Mouse (Mus musculus) adrenal gland, adult 10 weeks (tissue): ENCODE results near the gene Snapc4. TPM values are rescaled to one million over a fixed set of nuclear protein-coding genes. Genes with fewer than 3 reads are reported as not detected.

Source experiments
- polyA plus RNA-seq: library from polyadenylated mRNA; stranded (reverse); fragments of 350-450 nt; fragmentation: Illumina TruSeq; extraction: RNeasy Lipid Tissue Mini Kit (QIAGEN cat#74804); gene quantifications from one replicate; pipeline ENCODE4 v1.2.3, GENCODE M21; 2014; ENCODE audit warnings: low read depth, low replicate concordance

Gene Snapc4
- polyA plus RNA-seq, result 13.1 TPM

DNA sequence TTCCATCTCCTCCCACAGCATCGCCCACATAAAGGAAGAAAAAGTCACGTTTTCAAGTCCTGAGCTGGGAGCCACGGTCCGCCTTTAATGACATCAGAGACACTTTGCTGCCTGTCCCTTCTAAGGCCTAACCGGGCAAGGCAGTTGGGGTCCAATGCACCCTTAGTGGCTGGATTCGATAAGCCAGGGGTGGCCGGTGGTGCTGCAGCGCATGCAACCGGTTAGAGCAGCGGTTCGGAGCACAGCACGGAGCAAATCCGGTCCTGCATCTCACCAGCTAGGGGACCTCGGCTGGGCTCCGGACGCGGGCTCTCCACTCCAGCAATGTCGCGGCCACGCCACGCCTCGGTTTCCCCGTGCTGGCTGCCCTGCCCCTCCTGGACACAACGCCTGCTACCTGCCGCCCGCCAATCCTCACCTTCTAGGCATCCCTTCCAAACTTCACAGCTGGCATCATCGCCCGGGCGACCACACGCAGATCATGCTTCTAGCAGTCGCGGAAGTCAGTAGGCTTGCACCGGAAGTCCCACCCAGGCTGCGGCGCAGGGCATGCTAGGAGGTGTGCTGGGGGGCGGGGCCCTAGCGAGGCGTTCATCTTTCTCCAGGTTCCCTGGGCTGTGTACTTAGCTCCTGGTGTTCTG lies at the start of gene Snapc4:
Gene Snapc4, minus strand, starts transcription at position 523 of the 641 bp plus-strand sequence.

DNA sequence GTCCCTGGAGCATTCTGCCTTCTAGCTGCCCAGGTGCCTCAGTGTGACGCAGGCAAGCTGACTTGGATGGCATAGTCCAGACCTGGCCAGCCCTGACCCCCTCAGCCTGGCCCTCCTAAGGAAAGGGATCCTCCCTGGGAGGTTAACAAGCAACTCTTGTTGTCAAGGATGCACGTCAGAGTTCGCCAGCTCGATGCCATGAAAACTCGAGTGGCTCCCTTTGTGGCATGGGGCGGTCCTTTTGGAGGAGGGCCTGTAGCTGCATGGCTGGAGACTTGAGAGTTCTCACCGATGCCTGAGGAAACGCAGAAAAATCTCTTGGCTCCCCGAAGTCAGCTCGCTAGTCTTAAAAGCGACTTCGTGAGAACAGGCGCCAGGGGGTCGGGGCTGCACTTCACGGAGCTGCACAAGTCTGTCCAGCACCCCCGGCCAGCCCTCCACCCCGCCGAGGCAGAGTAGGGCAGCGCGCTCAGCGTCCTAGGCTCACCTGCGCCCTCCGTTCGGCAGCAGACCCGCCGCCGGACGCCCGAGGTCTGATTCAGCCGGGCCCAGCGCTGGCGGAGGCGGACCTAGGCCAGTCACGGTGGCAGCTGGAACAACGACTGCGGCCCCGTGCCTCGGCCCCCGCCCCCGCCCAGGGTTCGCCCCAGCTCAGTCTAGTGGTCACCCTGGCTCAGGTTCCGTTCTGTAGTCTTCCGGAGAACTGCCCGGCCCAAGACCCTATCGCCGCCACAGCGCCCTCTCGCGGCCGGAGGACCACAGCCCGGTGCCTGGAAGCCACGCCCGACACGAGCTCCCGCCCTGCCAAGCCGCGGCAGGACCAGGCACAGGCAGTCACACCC lies 28.3 kb upstream of the Snapc4 start, which contains the start of gene Inpp5e:
Gene Inpp5e, minus strand, starts transcription at position 689 of the 842 bp plus-strand sequence.

DNA sequence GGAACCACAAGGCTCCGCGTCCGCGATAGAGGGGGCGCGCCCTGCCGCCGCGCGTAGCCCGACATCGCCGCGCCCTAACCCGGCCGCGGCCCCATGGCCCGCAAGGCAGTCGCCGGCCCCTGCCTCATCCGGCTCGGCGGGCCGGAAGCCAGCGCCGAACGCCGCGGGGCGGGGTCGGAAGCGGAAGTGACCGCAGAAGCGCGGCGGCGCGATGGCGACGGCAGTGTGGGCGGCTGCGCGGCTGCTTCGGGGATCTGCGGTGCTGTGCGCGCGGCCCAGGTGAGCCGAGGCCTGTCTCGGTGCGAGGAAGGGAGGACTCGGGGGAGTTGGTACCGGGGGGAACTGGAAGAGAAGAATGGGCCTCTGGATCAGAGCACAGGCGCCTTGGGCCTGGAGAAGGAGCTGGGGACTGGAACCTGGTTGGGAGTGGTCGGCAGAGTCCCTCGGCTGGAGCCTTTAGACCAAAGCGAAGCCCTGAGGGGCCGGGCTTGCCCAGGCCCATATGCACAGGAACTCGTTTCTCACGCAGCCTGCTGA lies 8.8 kb upstream of the Snapc4 start, which contains the start of the genes Entr1 and Pmpca:
Gene Entr1, minus strand, starts transcription at position 163 of the 537 bp plus-strand sequence.
Gene Pmpca, plus strand, starts transcription at position 186 of the 537 bp plus-strand sequence.

DNA sequence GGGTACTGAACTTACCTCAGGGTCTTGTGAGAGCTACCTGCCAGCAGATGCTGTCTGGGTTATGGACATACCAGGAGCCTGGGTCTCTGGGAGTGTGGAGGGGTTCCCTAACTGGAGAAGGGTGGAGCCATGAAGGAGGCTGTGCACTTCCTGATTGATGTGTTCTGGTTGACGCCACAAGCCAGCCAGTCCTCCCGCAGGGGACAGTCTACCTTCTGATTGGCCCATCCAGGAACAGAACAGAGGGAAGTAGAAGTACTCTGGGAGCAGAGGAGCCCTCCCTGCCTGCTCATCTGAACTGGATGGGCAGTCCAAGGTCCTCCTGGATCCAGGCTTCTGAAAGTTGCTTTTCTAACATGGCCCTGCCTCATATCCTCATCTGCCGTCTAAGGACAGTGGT lies 19.7 kb downstream of the Snapc4 start, which contains the start of gene Card9:
Gene Card9, minus strand, starts transcription at position 147 of the 400 bp plus-strand sequence.

DNA sequence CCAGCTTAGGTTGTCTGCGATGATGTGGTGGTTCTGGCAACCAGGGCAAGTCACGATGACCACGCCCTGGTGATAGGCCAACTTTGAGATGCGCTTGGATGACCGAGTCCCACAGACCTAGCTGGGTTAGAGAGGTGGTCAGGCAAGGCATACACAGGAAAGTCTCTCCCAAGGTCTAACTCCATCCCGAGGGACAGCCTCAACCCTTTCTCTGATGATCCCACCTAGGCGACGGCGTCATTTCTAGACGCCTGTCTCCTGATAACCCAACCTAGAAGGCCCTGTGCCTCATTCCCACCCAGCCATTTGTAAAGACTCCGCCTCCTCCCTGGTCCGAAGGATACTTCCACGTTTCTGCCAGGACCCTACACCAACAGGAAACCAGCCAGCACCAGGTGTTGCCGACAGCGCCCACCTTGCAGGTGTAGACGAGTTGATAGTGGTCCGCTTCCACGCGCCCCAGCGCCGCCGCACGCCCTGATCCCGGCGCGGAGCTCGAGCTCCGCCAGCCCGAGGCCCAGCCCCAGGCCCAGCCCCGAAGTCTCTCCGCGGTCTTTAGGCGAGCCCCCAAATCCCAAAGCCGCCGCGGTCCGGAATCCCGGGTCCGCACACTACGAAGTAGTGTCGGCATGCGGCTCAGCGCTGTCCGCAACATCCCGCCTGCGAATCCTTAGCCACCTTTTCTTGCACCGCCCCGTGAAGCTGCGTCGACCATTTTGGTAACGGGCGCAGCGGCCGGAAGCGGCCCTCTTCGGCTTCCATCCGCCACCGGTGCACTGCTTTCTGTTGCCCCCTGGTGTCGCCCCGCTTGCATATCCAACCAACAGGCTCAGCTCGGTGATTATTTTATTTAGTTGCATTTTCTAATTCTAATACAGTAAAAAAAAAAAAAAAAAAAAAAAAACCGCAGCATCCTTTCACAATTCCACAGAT lies 28.8 kb downstream of the Snapc4 start, which contains the start of gene Dnlz:
Gene Dnlz, minus strand, starts transcription at position 753 of the 933 bp plus-strand sequence.

DNA sequence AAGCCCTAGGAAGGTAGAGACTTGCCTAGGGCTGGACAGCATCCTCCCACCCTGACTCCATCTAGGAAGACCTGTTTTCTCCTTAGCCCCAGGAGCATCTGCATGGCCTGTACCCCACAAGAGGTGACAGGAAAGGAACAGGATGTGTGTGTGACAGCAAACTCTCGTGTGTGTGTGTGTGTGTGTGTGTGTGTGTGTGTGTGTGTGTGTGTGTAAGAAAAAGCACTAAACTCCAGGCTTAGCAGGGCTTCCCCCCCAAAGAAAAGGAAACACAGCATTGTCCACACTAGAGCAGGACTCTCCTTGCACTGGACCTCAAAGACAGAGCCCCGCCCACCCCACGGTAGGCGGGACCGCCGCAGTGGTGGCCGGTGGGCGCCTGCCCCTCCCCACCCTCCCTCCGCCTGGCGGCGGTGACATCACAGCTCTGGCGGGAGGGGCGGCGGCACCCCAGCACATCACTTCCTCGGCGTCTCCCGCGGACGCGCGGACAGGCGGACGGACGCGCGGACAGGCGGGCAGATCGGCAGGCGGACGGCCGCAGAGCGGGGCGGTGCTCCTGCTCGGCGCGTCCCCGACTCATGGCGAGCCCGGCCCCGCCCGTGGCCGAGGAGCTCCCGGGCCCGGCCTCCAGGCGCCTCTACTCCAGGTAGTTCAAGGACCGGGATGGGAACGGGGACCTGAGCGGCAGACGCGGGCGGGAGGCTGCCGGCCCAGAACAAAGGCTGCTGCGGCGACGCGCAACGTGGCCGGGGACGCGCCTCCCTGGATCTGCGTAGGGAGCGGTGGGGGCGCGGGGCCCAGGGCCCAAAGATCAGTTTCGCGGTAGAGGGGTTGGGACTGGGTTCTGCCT lies 65.2 kb downstream of the Snapc4 start, which contains the start of gene Gpsm1:
Gene Gpsm1, plus strand, starts transcription at position 444 of the 853 bp plus-strand sequence.

Other genes starting within 250 kb of the Snapc4 start
- not detected for gene Lhx3, start 172.4 kb downstream of the Snapc4 start, polyA plus RNA-seq
- 21.0 TPM for gene Qsox2, start 143.1 kb downstream of the Snapc4 start, polyA plus RNA-seq
- 0.29 TPM for gene Ccdc187, start 86.1 kb downstream of the Snapc4 start, polyA plus RNA-seq
- 0.64 TPM for gene Gpsm1, start 65.1 kb downstream of the Snapc4 start, polyA plus RNA-seq
- 1.4 TPM for gene Dnlz, start 28.5 kb downstream of the Snapc4 start, polyA plus RNA-seq
- gene Card9, start 19.7 kb downstream of the Snapc4 start, polyA plus RNA-seq, result not detected
- 36.0 TPM for gene Entr1, start 8.7 kb upstream of the Snapc4 start, polyA plus RNA-seq
- 199 TPM for gene Pmpca, start 8.7 kb upstream of the Snapc4 start, polyA plus RNA-seq
- 9.9 TPM for gene Inpp5e, start 28.6 kb upstream of the Snapc4 start, polyA plus RNA-seq
- gene Sec16a, start 64.6 kb upstream of the Snapc4 start, polyA plus RNA-seq, result 52.7 TPM
- 2.2 TPM for gene Notch1, start 136.0 kb upstream of the Snapc4 start, polyA plus RNA-seq
- 9.3 TPM for gene Egfl7, start 199.4 kb upstream of the Snapc4 start, polyA plus RNA-seq
- not detected for gene Gm20532, start 206.0 kb upstream of the Snapc4 start, polyA plus RNA-seq
- 19.9 TPM for gene Agpat2, start 223.8 kb upstream of the Snapc4 start, polyA plus RNA-seq
- gene Fam69b, start 247.8 kb upstream of the Snapc4 start, polyA plus RNA-seq, result not detected